Mouse (Mus musculus) 3134 (cell line): ENCODE measurements around the gene Gm21708.
"Not testable (repeated sequence)": the region's sequence is repeated elsewhere in the genome, so short reads cannot be mapped to it uniquely, and the experiment has no call there.

Experiments used
- DNase-seq: peaks from one replicate; pipeline ENCODE4 v3.0.0-alpha.2; 2011; ENCODE audit warnings: low spot score; ENCODE audit not compliant: insufficient read length; ENCODE audit errors: extremely low read depth

Gm21708 gene

GRCm38 (mm10) chrY:3410067-3410466, at the start of gene Gm21708, which contains the start of gene Gm21704:
Gm21708 (minus strand) TSS chrY:3410167.
Gm21704 (minus strand) TSS chrY:3410167.
- DNase-seq = not testable (repeated sequence)
